Mouse (Mus musculus): ENCODE results near the gene Tnfrsf14.

The Tnfrsf14 gene

DNA sequence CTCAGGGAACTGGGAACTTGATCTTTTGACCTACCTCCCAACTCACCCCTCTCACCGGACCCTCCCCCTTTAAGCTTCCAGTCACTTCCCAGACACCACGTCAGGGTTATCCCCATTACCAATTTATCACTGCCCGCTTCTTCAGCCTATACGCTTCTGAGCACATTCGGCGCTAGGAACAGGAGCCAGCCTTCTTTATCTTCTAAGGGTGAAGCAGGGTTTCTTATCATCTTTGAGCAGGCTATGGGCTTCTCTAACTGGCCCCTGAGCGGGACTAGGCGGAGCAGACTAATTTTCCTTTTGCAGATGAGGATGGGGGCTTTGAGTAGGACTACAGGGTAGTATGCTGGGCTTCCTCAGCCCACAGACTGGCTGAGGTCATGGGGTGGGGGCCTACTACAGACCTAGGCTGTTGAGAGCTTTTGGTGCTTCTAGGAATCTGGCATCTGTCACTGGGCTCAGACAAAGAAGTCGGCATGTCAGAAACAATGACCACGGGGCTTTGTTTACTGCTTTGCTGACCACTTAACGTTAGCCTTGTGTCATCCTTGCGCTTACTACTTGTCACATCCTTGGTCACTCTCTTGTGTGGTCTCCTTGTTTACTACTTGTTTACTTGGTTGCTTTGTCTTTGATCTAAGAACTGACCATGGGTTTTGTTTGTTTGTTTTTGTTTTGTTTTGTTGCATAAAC, at the start of gene Tnfrsf14:
TSS of gene Tnfrsf14 (minus strand) at position 169 of the 693 bp plus-strand sequence.
- DNase-seq (ENCODE audit: low read depth, low spot score), result no peak

DNA sequence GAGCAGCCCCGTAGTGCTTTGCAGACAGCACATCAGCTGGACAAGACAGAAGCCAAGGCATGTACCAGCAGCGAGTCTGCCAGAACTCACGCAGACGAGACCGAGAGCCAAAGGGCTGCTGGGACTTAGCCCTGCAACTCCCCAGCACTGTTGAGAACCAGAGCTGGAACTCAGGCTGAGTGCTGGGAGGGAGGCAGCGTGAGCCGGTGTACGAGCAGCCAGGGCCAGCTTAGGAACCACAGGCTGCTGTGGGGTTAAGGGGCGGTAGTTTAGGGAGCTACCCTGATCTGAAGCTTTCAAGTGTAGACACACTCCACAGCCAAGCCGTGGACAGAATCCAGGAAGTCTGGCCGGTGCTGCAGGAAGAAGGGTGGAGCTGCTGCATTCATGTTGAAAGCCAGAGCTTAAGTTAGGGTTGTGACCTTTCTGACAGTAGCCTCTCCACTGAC, 45.8 kb upstream of the Tnfrsf14 start:
- no peak for DNase-seq (ENCODE audit: low read depth, low spot score)

DNA sequence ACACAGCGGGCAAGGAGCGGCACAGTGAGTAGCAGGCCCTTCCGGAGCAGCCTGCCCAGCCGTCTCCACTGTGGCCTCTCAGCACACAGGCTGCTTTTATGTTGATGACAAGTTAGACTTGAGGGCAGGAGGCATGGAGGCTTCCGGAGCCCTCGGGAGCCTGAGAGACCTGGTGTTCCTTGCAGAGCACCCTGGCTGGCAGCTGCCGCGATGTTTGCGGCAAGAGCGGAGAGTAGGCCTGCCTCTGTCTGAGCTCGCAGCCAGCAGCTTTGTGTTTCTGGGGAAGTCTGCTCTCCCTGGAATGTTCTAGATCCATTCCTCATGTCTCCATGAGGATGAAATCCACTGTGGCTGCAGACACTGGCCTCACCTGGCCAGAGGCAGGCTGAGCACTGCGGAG, 44.2 kb upstream of the Tnfrsf14 start:
- DNase-seq (ENCODE audit: low read depth, low spot score), result no peak

DNA sequence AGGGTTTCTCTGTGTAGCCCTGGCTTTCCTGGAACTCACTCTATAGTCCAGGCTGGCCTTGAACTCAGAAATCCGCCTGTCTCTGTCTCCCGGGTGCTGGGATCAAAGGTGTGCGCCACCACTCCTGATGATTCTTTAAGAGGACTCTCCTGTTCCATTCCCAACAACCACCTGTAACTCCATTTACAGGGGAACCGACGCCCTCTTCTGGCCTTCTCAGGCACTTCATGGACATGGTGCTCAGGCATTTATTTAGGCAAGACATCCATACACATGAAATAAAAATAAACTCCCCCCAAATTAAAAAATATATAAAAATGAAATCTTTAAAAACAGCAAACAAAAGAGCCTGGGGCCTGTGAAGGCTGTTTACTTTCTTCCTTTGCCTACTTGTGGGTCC, 38.8 kb upstream of the Tnfrsf14 start:
- no peak for DNase-seq (ENCODE audit: low read depth, low spot score)

DNA sequence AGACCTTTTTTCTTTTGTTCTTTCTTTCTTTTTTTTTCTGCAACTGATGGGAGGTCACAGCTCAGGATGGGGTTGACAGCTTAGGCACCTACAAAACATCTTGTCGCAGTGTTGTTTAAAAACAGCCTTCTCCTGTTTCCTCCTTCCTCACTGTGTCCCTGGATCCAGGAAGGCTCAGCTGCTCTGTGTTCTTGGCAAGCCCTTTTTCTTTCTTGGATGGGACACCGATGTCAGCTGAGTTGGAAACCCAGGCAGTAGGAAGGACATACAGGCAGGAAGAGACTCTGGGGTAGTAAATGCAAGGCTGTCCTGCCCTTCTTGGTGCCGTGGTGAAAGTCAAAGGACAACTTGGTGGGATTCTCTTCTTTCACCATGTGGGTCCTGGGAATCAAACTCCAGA, 37.5 kb upstream of the Tnfrsf14 start:
- no peak for DNase-seq (ENCODE audit: low read depth, low spot score)

DNA sequence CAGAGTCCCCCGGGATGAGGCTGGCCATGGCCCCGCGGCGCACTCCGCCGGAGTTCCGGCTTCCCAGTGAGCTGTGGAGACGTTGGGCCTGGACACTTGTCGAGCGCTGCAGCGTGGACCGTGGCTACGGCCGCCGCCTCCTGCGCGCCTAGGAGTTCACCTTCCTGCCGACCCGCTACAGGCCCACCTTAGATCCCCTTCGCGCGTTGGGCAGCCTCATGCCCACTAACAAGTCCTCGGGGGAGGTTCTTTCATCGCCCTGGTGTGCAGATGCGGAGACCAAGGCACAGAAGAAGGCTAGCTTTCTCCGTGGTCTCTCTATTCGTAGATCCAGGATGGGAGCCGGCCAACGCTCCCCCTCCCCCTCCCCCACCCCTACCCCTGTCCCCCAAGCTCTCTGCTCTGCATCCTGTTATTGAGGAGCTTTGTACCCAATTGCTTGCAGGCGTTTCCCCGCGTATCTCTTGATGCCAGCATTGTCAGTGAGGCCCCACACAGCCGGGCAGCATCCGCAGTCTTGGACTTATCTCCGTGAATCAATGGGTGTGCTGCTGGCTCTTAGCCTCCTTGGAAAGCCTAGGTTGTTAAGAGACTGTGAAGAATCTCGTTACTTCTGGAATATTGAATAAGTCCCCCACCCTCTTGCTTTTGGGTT, 36.3 kb upstream of the Tnfrsf14 start:
- DNase-seq (ENCODE audit: low read depth, low spot score), result no peak

DNA sequence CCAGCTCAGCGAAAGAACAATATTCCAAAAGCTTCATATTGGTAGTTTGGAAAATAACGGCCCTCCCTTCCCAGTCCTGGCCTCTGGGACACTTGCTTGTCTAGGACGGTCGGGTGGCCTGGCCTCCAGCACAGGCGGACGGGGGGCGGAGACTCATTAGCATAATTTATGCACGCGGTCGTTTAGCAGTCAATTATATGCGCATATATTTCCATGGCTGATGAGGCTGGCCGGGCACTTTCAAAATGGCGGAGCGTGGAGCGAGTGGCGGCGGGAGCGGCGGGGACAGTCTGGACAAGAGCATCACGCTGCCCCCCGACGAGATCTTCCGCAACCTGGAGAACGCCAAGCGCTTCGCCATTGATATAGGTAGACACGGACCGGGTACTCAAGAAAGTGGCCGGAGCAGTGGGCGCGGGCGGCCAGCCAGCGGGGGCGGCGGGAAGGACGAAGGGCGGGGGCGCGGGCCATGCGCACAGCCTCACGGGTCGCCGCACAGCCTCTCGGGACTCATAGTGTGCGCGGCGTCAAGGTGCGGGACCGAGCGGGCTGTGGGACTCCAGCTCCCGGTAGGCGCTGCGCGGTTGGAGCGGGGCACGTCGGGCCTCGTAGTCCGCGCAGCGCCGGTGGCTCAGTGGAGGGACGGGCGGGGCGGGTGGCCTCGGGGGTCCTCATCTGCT, 35.7 kb upstream of the Tnfrsf14 start, which contains the start of gene Pank4:
TSS of gene Pank4 (plus strand) at position 223 of the 680 bp plus-strand sequence.
- DNase-seq (ENCODE audit: low read depth, low spot score), result no peak

DNA sequence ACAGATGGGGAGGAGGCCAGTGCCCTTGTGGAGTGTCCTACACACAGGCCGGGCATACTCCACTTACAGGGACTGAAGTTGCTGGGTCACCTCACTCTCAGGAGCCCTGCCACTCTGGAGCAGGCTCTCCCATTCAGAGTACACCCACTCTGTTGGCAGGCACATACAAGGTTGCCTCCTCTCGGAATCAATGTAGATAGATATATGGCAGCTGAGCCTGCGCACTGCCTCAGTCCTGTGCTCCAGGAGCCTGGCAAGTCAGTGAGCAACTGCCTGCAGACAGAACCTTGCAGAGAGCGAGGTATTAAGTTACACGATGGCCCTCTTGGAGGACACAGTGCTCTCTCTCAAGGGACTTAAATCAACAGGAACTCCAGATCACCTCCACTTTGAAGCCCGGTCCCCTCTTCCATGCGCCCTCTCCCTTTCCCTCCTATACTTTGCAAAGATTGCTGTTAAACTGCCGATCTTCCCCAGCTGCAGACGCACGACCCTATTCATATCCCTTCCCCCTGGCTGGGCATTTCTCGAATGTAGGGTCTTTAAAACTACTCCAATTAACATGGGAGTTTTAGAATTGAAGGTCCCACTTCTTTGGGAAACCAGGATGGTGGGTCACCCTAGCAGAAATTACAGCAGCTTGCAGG, 35.0 kb upstream of the Tnfrsf14 start:
- DNase-seq (ENCODE audit: low read depth, low spot score), result no peak

DNA sequence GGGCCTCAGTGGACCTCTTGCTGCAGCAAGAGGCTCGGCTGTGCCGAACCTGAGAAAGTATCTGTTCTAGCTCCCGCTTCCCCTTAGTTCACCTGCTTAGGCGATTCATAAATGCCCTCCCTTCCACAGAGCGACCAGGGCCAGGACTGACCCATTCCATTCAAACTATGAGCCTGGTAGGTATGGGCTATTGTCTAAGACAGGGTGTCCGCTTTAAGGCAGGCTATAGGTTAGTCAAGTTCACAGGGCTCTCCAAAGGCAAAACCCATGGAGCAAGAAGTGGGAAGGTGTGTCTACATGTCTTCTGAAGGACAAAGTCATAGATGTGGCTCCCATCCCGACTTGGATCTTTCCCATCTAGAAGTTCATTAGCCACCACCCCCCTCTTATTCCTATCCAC, 34.3 kb upstream of the Tnfrsf14 start:
- no peak for DNase-seq (ENCODE audit: low read depth, low spot score)

DNA sequence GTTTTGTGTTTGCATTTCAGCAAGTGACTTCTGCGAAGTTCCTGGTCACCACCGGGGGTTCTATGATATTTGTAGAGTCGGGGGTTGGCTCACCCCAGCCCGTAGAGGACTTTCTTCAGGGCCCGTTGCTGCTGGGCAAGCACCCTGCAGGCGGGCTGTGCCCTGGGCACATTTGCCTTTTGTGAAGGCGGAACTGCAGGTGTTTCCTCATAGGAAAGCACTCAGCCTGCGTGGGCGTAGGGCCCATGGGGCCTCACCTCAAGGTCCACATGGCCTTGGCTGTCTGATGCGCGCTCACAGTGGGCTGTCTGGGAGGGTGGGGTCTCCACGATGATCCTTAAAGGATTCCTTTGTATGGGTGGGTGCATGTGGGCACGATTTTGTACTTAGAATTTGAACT, 33.5 kb upstream of the Tnfrsf14 start:
- no peak for DNase-seq (ENCODE audit: low read depth, low spot score)

DNA sequence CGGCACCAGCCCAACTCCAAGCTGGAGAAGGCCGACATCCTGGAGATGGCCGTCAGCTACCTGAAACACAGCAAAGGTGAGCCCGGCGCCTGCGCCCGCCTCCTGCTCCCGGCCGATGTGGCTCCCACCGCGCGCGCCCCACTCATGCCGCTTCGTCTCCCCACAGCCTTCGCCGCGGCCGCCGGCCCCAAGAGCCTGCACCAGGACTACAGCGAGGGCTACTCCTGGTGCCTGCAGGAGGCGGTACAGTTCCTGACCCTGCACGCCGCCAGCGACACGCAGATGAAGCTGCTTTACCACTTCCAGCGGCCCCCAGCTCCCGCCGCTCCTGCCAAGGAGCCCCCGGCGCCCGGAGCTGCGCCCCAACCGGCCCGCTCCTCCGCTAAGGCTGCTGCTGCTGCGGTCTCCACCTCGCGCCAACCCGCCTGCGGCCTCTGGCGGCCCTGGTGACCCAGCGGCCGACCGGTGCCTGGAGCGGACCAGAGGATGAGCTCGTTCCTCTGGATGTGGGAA, 32.9 kb upstream of the Tnfrsf14 start:
- DNase-seq (ENCODE audit: low read depth, low spot score), result no peak

DNA sequence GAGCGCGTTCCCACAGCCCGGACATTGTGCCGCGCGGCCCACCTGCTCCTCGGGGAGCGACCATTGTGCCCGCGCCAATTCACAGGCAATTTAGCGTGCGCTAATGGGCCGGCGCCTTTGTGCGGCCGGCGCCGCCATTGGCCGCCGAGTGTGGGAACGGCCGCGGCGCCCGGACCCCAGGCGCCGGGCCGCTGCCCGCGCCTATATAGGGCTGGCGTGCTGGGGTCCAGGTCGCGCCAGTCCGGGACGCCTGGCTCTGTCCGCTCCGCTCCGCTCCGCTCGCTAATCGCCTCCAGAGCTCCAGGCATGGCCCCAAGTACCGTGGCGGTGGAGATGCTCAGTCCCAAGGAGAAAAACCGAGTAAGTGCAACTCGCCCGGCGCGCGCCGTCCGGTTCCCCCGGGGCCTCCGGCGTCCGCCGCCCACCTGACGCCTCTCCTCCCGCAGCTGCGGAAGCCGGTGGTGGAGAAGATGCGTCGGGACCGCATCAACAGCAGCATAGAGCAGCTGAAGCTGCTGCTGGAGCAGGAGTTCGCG, 32.4 kb upstream of the Tnfrsf14 start, which contains the start of gene Hes5:
TSS of gene Hes5 (plus strand) at position 234 of the 536 bp plus-strand sequence.
- DNase-seq (ENCODE audit: low read depth, low spot score), result no peak

DNA sequence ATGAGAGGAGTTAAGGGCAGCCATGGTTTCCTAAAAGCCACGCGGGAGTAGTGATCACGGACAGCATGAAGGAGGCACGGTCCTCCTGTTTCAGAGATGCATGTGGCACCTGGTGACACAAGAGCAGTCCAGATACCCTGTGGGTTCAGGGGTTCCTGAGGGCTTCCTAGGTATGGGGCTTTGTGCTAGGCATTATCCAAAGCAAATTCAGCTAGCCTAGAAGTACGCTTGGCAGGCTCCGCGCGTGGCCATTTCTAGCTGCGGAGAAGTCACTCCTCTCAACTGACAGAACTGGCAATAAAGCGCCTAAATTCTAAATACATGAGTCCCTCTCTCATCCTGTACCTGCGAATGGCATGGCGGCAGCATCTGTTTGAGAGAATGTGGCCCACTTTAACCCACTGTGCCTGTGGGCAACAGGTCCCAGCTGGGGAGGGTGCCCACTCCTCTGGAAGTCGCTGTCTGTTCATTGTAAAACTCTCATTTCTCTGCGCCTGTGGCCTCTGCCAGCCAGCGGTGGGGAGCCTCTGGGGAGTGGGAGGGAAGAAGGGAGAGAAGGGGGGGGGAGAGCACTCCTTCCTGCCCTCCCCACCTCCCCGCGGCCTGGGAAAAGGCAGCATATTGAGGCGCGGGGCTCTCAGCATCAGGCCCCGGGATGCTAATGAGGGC, 31.8 kb upstream of the Tnfrsf14 start:
- DNase-seq (ENCODE audit: low read depth, low spot score), result no peak

DNA sequence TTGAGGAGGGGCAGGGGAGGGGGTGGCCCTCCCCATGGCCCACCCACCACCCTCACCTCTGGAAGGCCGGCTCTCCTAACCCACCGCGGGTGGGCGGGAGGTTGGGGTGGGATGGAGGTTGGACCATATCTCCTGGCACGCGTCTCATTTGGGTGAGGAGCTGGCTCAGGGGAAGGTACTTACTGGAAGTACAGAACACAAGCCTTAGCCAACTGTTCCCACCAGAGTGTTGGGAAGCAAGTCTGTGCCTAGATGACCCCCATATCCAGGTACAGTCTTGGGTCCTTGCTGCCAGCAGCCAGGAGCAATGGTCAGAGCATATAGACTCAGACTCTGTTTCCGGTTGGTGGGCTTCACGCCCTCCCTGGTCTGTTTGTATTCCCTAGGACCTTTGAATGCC, 30.3 kb upstream of the Tnfrsf14 start:
- no peak for DNase-seq (ENCODE audit: low read depth, low spot score)

DNA sequence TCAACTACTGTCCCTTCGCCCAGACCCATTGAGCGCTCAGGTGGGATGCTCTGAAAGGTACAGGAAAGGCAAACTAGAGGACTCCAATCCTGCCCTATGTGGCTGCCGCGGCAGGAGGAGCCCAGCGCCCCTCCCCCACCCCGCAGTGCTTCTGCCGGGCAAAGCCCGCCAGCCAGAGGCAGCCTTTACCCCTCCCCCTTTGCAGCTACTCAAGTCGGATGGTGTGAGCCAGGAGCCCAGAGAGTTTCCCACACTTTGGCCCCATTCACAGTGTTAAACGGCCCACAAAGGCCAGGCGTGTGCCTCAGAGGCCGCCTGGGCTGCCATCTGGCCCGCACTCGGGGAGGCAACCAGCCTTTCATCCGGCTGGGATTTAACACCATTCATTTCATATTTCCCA, 29.8 kb upstream of the Tnfrsf14 start:
- DNase-seq (ENCODE audit: low read depth, low spot score), result no peak

DNA sequence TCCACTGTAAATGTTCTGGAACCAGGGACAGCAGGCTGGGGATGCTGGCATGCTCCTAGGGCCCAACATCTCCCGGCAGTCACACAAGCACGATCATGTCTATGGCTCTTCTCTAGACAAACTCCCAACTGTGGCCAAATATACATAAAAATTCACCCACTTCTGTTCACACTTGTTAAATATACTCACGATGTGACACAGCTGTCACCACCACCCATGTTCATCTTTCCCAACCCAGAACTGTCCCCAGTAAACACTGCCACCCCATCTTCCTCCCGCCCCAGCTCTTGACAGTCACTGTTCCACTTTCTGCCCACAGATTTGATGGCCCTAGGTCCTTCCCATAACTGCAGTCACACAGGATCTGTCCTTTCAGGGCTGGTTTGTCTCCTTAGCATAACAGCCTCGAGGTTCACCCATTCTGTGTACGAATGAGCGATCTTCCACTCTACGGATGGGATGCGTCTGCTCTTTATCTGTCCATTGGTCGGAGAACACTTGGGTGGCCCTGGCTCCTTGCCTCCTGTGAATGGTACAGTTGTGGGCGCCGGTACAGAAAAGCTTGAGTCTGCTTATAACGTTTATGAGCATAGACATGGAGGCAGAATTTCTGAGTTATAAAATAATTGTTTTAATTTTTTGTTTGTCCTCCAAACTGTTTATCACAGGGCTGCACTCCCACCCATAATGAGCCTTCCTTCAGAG, 29.1 kb upstream of the Tnfrsf14 start:
- no peak for DNase-seq (ENCODE audit: low read depth, low spot score)

DNA sequence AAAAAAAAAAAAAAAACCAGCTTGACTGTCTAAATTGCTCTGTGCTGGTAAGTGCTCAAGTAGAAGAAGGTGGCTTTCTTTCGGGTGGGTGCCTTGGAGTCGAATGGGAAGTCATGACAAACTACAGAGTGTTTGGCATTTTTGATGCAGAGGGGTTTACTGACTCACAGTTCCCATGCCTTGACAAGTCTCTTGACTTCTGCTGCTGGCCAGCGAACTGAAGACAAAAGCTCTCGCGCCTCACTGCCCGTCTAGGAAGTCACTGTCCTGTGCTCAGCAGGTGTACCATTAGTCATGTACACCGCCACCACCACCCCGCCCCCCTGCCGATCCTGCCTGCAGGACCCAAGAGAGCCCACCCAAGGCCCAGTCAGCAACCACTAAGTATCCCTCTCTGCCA, 28.2 kb upstream of the Tnfrsf14 start:
- no peak for DNase-seq (ENCODE audit: low read depth, low spot score)

DNA sequence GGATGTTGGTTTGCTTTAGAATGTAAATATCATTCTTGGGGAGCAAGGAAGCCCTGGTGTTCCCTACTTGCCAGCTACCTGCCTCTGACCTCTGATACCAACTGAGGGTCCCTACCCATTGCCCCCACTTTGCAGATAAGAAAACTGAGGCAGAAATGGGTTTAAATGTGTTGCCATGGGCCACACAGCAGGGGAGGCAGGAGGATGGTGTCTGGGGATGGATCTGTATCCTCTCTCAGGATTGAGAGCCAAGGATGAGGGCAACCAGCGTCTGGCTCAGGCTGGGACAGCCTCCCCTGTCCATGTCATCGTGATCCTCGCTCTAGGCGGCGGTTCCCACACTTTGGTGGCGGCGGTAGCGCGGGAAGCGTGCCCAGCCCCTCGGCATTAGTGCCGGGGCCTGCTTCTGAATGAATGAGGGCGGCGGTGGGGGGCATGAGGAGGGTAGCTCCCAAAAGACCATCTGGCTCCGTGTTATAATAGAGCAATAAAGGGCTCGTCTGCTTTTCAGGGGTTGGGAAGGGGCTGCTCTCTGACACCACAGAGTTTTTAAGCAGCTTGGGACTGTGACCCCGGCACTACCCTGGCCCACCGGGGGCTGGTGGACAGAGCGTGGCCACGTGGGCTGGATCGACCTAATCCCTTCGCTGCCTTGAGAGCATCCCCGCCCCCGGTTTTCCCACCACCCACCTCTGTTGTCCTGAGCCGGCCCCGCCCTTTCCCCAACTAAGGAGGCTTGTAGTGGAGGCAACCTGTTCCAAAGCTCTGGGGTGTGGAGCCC, 24.3 kb upstream of the Tnfrsf14 start:
- no peak for DNase-seq (ENCODE audit: low read depth, low spot score)

DNA sequence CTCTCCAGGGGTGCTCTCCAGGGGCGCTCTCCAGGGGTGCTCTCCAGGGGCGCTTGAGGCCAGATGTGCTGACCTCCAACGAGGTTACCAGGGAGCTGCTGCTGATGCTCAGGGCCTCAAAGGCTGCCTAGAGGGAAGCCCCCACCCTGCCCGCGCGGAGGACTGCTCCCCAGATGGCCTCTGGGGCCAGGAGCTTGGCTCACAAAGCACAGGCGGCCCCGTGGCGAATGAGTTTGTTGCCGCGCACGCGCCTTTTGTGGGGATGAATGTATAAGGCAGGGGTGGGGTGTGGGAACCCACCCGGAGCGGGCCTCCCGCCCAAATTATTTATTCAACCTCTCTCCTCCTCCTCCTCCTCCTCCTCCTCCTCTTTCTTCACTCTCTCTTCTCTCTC, 21.2 kb upstream of the Tnfrsf14 start:
- no peak for DNase-seq (ENCODE audit: low read depth, low spot score)
